In the genomic region with DNA sequence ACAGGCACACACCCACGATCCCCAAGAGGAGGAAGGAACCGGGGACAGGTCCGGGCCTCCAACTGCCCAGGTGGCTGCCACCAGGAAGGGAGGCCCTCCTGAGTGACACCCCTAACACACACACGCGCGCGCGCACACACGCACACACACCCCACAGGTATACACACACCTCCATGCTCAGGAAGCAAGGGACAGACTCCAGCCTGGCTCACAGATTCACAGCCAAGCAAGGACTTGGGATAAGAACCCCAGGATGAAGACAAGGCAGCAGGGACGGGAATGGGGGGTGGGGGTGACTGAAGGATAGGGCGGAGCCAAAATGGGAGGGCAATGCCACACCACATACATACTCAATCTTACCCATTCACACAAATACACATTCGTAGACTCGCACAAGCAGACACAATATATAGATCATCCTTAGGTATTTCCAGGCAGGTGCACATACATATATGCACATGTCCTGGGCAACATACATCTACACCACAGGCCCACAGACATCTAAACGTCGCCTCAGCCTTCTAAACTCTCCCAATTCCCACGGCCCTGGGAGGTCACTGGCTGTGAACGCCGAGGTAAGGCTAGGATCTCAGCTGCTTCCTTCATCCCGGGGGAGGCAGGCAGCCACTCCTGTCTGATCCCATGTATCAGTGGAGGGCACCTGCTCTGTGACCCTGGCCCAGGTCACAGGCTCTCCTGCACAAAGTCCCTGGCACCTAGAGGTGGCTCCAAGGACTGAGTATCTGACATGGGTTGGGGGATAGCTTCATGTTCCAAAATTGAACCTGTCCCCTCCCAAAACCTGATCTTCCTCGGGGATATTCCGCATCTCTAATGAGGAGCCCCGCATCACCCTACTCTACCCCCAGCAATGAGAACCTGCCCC, we compare ENCODE assay signal across 10 mouse cellular contexts. TPM values are rescaled to one million over a fixed set of nuclear protein-coding genes. Genes with fewer than 3 reads are reported as not detected.
DNase-seq lines count a peak whose midpoint lies in the region; ATAC-seq and TF ChIP-seq lines count a peak whose summit lies in the region.
"Had no signal": no experiment of that assay in that cellular context is flagged by ENCODE, and none has a peak within 500 bp of the region (broad histone marks: within the 10 kb centered on the region; RNA-seq: fewer than 3 reads in every experiment).

No protein-coding gene starts in this region.

- H3K4me3 ChIP-seq in left cerebral cortex, adult 2 months = peak overlapping the region; percentile 76
- H3K4me3 ChIP-seq in embryonic facial prominence, embryonic 12.5 days = peak overlapping the region; percentile 67
- peak overlapping the region; percentile 50 for H3K4me3 ChIP-seq in intestine, embryonic 14.5 days (ENCODE audit: low read depth, low read length)
- H3K4me3 ChIP-seq in neural tube, embryonic 13.5 days = peak overlapping the region; percentile 74

- no peaks in the 10 kb centered on the region; the same call in 1 of the 2 replicates for H3K9me3 ChIP-seq in embryonic facial prominence, embryonic 12.5 days
- 0 out of 2 replicates have a peak, but pooled peaks cover 5% of the 10 kb centered on the region for H3K9me3 ChIP-seq in intestine, embryonic 14.5 days (ENCODE audit: control insufficient read depth, low read length)
- H3K9me3 ChIP-seq in neural tube, embryonic 13.5 days = 0 out of 2 replicates have a peak, but pooled peaks cover 5% of the 10 kb centered on the region

- peak overlapping the region; percentile 94 for H3K27ac ChIP-seq in left cerebral cortex, adult 2 months
- H3K27ac ChIP-seq in embryonic facial prominence, embryonic 12.5 days = no peak overlapping the region
- no peak overlapping the region for H3K27ac ChIP-seq in intestine, embryonic 14.5 days (ENCODE audit: low read depth)
- peak overlapping the region; percentile 69; the same call in 1 of the 2 replicates for H3K27ac ChIP-seq in neural tube, embryonic 13.5 days (replicated peaks)

- 61% methylated on average over 22 of the region's 22 CpGs for WGBS in embryonic facial prominence, embryonic 12.5 days
- WGBS in intestine, embryonic 14.5 days = 61% methylated on average over 22 of the region's 22 CpGs
- 57% methylated on average over 22 of the region's 22 CpGs for WGBS in neural tube, embryonic 13.5 days

- H3K4me1 ChIP-seq in embryonic facial prominence, embryonic 12.5 days = peaks cover 26% of the 10 kb centered on the region
- H3K4me1 ChIP-seq in intestine, embryonic 14.5 days (replicated peaks; ENCODE audit: control insufficient read depth, insufficient read depth, low read length) = peaks cover 8% of the 10 kb centered on the region; the same call in 1 of the 2 replicates
- peaks cover 60% of the 10 kb centered on the region for H3K4me1 ChIP-seq in neural tube, embryonic 13.5 days (replicated peaks)

- H3K36me3 ChIP-seq in embryonic facial prominence, embryonic 12.5 days = no peaks in the 10 kb centered on the region
- H3K36me3 ChIP-seq in intestine, embryonic 14.5 days (ENCODE audit: control insufficient read depth, insufficient read depth, low read length) = no peaks in the 10 kb centered on the region
- H3K36me3 ChIP-seq in neural tube, embryonic 13.5 days = no peaks in the 10 kb centered on the region

- intact Hi-C loops in left cerebral cortex, adult 2 months (cut with DNase I) = loop anchor here (1.0 kb wide), 1 partner anchor 21 kb away; no protein-coding TSS in a partner anchor
- intact Hi-C loops in left cerebral cortex, postnatal 36 days (cut with DNase I) = loop anchor here (1.0 kb wide), 1 partner anchor 23 kb away; no protein-coding TSS in a partner anchor

- ATAC-seq in embryonic facial prominence, embryonic 12.5 days (ENCODE audit: insufficient number of reproducible peaks, insufficient read depth, low FRiP score, low TSS enrichment) = no peak
- no peak for ATAC-seq in intestine, embryonic 14.5 days (replicated peaks; ENCODE audit: low FRiP score, low TSS enrichment, low read depth)
- ATAC-seq in neural tube, embryonic 13.5 days (ENCODE audit: low read depth) = peak; percentile 9; the same call in 1 of the 2 replicates
- ATAC-seq in erythroid progenitor cell, adult 5-6 weeks (replicated peaks; ENCODE audit: low FRiP score, poor library complexity, severe bottlenecking) = no peak

- DNase-seq in left cerebral cortex, adult 2 months (ENCODE audit: extremely low spot score in 1 of 2, low spot score in 2 of 2) = no peak
- DNase-seq in left cerebral cortex, adult 8-10 months (ENCODE audit: low spot score in 2 of 2) = no peak
- no peak for DNase-seq in intestine, embryonic 14.5 days (ENCODE audit: low spot score)
- DNase-seq in left cerebral cortex, postnatal 36 days (ENCODE audit: low spot score in 2 of 2) = no peak
- no peak for DNase-seq in gastrocnemius, postnatal 25 days

- H3K27me3 ChIP-seq in embryonic facial prominence, embryonic 12.5 days = peaks cover 30% of the 10 kb centered on the region
- H3K27me3 ChIP-seq in intestine, embryonic 14.5 days (replicated peaks; ENCODE audit: control insufficient read depth, insufficient read depth, low read length) = peaks cover 14% of the 10 kb centered on the region; the same call in 1 of the 2 replicates
- 0 out of 2 replicates have a peak, but pooled peaks cover 5% of the 10 kb centered on the region for H3K27me3 ChIP-seq in neural tube, embryonic 13.5 days

- no peak for TF ChIP-seq CTCF in left cerebral cortex, adult 2 months (IDR thresholded peaks at IDR 0.05)

- H3K4me2 ChIP-seq in embryonic facial prominence, embryonic 12.5 days (replicated peaks) = peak overlapping the region; percentile 93
- peak overlapping the region; percentile 71 for H3K4me2 ChIP-seq in intestine, embryonic 14.5 days (ENCODE audit: low read length)
- peak overlapping the region; percentile 78 for H3K4me2 ChIP-seq in neural tube, embryonic 13.5 days

- H3K9ac ChIP-seq in embryonic facial prominence, embryonic 12.5 days = peak overlapping the region; percentile 72; the same call in 1 of the 2 replicates
- H3K9ac ChIP-seq in intestine, embryonic 14.5 days (ENCODE audit: low read length) = peak overlapping the region; percentile 40
- peak overlapping the region; percentile 94 for H3K9ac ChIP-seq in neural tube, embryonic 13.5 days

RNA-seq across cellular contexts. Expression of gene Sgsm1, which starts 0.9 kb away (rescaled TPM):
- 100 to 1,000 TPM; 175 to 185 TPM for total RNA-seq in left cerebral cortex, adult 2 months (2021)
- total RNA-seq in left cerebral cortex, adult 8-10 months (2022) = 100 to 1,000 TPM in 3 of 4 experiments, 10 to 100 TPM in 1; 84.7 to 123 (median 111) TPM
- polyA plus RNA-seq in embryonic facial prominence, embryonic 12.5 days (2016; fragmentation: Nextera tagmentation; extraction: Ambion mirVana) = 5.3 and 5.6 TPM in 2 replicates
- 8.8 and 10.0 TPM in 2 replicates for polyA plus RNA-seq in intestine, embryonic 14.5 days (2014; fragmentation: Nextera tagmentation; extraction: Ambion mirVana)
- 13.0 and 16.5 TPM in 2 replicates for polyA plus RNA-seq in neural tube, embryonic 13.5 days (2015; fragmentation: Nextera tagmentation; extraction: Ambion mirVana)
- 100 to 1,000 TPM; 124 to 169 TPM for total RNA-seq in left cerebral cortex, postnatal 36 days (2021)
- 0.36 TPM in 1 of 2 replicates, not detected in the other for total RNA-seq in erythroid progenitor cell, adult 5-6 weeks (2015; ENCODE audit: low replicate concordance)
- total RNA-seq in erythroid progenitor cell, adult 5-6 weeks (2017; ENCODE audit: low replicate concordance) = not detected in 2 replicates
- under 1 TPM; 0.13 to 0.67 TPM for total RNA-seq in gastrocnemius, postnatal 25 days (2021)
- polyA plus RNA-seq: erythroblast, embryonic 14.5 days had no signal

RNA-seq across cellular contexts. Expression of gene Aym1, which starts 47.4 kb away (rescaled TPM):
- total RNA-seq in left cerebral cortex, adult 2 months (2021) = not detected
- not detected for total RNA-seq in left cerebral cortex, adult 8-10 months (2022)
- polyA plus RNA-seq in embryonic facial prominence, embryonic 12.5 days (2016; fragmentation: Nextera tagmentation; extraction: Ambion mirVana) = not detected in 2 replicates
- polyA plus RNA-seq in intestine, embryonic 14.5 days (2014; fragmentation: Nextera tagmentation; extraction: Ambion mirVana) = not detected in 2 replicates
- not detected in 2 replicates for polyA plus RNA-seq in neural tube, embryonic 13.5 days (2015; fragmentation: Nextera tagmentation; extraction: Ambion mirVana)
- total RNA-seq in left cerebral cortex, postnatal 36 days (2021) = not detected
- total RNA-seq in erythroid progenitor cell, adult 5-6 weeks (2015; ENCODE audit: low replicate concordance) = not detected in 2 replicates
- not detected in 2 replicates for total RNA-seq in erythroid progenitor cell, adult 5-6 weeks (2017; ENCODE audit: low replicate concordance)
- total RNA-seq in gastrocnemius, postnatal 25 days (2021) = not detected
- polyA plus RNA-seq: erythroblast, embryonic 14.5 days; thymus, adult 2 months had no signal

Comparison
In these comparisons a context has a peak if more than half of its experiments do, and no peak if none do; other contexts are left out.
1. H3K27ac ChIP-seq: peak in left cerebral cortex, adult 2 months (single experiment) and neural tube, embryonic 13.5 days (single experiment); none in embryonic facial prominence, embryonic 12.5 days (single experiment) and intestine, embryonic 14.5 days (single experiment).
2. H3K9ac ChIP-seq: peak in every context shown above with its lines; median percentile 94 in neural tube, embryonic 13.5 days; 72 in embryonic facial prominence, embryonic 12.5 days; 40 in intestine, embryonic 14.5 days.
3. RNA of gene Sgsm1, which starts 0.9 kb away (total RNA-seq): 175 to 185 TPM in left cerebral cortex, adult 2 months, 124 to 169 TPM in left cerebral cortex, postnatal 36 days and 84.7 to 123 TPM in left cerebral cortex, adult 8-10 months; 0.13 to 0.67 TPM in gastrocnemius, postnatal 25 days and 0.36 TPM in erythroid progenitor cell, adult 5-6 weeks; every median in the first group is over 10 times any median in the second.
4. Peak in every context shown above with its lines, with median percentiles within 50 percentile points of each other: H3K4me3 ChIP-seq and H3K4me2 ChIP-seq.